Mouse (Mus musculus): Measurements from ENCODE around the gene Adrb1.

DNA sequence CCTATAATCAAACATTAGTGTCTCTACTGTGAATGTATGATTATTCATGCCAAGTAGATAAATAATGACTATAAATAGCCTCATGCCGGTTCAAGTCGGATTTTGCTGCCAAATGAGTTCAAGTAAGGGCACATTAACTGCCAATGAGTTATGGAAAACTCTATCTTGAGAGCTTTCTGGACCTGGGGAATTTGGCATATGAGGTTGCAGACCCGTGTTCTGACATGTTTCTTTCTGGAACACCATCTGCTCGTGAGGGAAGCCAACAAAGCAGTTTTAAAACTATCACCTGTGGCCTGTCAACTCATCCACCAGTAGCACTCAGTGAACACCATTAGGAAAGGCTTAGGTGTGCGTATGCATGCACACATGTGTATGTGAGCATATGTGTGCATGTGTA, 14.3 kb downstream of the Adrb1 start:
- TF ChIP-seq EP300 (IDR thresholded peaks at IDR 0.05; ENCODE audit: low read depth in 1 of 2, low read length in 2 of 2) (no peak), BHLHE40 (IDR thresholded peaks at IDR 0.05; ENCODE audit: borderline replicate concordance, low read depth, low read length) (no peak), ELF1 (IDR thresholded peaks at IDR 0.05; ENCODE audit: low read depth, low read length) (no peak), ZNF384 (IDR thresholded peaks at IDR 0.05; ENCODE audit: low read depth, low read length) (no peak), USF2 (IDR thresholded peaks at IDR 0.05; ENCODE audit: borderline replicate concordance in 1 of 2, insufficient read depth in 1 of 2, low read depth in 1 of 2, low read length in 2 of 2) (no peak), CTCF (IDR thresholded peaks at IDR 0.05 in 2 of 3, conservative IDR thresholded peaks at IDR 0.05 in 1 of 3; ENCODE audit: control insufficient read depth in 1 of 3, insufficient read depth in 1 of 3, low read depth in 2 of 3, low read length in 3 of 3, poor library complexity in 1 of 3, severe bottlenecking in 1 of 3) (no peak), MXI1 (IDR thresholded peaks at IDR 0.05; ENCODE audit: low read depth, low read length) (no peak), CHD2 (IDR thresholded peaks at IDR 0.05; ENCODE audit: low read length) (no peak), GATA1 (IDR thresholded peaks at IDR 0.05; ENCODE audit: low read depth, low read length) (no peak), POLR2AphosphoS5 (IDR thresholded peaks at IDR 0.05; ENCODE audit: borderline replicate concordance, low read depth, low read length) (no peak), TCF12 (IDR thresholded peaks at IDR 0.05; ENCODE audit: low read depth, low read length) (no peak), POLR2A (IDR thresholded peaks at IDR 0.05; ENCODE audit: control insufficient read depth in 1 of 2, insufficient read depth in 1 of 2, low read depth in 1 of 2, low read length in 2 of 2, poor library complexity in 1 of 2) (no peak)

All from MEL (cell line).